Mouse (Mus musculus): ENCODE measurements at regions not wholly inside any gene's neighbourhood (a gene's known extent, or its start where the extent isn't known, plus 50 kb on each side); places are given as distances from the start of the nearest gene placed in this dataset.

DNA sequence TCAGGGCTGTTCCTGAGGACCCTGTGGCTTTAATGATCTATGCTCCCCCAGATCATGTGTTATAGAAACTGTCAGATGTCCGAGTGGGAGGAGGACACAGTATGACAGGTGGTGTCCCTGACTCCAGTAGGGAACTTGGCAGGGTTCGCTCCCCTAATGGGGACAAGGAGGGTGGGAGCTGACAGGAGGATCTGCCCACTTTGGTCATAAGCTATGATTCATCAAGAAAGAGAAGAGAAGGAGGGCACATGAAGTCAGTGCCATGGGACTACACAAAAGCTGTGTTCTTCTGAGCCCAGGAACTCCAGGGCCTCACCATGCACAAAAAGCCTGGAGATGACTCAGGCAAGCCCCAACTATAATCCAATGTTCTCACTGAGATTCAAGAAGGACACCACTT lies 162.2 kb upstream of the Brinp1 start:
- DNase-seq (ENCODE audit: extremely low spot score) = no peak

DNA sequence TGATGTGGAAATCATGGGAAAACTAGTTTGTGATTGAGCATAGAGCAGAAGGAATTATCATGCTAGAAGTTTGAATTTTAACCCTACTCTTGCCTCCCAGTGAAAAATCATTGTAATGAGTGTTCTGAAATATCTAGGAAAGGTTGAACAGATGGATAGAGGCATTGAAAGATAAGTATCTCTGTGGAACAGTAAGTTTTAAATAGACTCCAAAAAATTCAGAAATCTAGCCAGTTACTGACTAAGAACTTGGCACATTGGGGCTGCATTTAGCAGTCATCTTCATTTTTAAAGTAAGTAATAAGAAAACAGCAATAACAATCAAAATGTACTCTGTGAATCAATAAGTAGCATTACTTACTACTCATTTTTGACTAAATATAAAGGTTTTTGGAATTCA lies 151.0 kb upstream of the Brinp1 start:
- DNase-seq (ENCODE audit: extremely low spot score) = no peak

DNA sequence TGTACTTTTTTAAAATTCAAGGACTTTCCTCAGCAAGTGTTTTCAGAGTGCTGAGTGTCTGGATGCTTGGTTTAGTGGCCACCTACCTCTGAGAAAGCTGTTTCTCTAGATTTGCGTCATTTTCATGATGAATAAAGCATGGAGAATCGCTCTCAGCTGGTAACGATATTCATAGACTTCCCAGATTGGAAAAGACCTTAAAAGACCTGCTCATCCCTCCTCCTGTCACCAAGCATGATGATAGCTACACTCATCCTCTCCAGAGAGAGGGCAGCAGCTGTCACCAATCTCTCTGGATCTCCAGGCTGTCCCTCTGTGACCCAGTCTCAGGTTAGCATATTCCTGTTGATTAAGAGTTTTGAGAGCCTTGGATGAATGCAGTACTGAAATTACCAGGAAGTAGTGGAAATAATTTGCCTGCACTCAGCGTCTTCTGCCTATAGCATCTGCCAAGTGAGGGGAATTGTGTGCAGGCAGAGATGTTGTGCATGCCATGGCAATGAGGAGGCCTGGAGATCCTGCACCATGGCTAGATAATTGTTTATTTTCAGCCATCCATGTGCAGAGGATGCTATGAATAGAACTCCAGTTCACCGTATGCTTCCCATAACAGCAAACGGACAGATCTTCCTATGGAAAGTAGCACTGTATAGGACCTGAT lies 141.7 kb upstream of the Brinp1 start:
- no peak for DNase-seq (ENCODE audit: extremely low spot score)

DNA sequence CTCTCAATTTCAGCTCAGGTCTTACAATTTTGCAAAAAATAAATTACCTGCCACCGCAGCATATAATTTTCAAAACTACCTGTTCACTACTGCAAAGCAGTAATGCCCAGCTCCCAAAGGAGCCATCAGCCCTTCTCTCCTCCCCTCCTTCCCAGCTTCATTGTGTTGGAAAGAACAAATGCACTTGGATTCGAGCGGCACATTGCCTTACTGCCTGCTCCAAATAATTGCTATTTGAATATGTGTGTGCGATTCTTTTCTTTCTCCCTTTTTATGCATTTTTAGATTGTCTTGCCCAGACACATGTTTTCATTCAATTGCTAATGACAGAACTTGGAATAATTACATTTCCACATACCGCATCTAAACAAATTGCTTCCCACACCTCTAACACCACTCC lies 123.9 kb upstream of the Brinp1 start:
- DNase-seq (ENCODE audit: extremely low spot score) = no peak

DNA sequence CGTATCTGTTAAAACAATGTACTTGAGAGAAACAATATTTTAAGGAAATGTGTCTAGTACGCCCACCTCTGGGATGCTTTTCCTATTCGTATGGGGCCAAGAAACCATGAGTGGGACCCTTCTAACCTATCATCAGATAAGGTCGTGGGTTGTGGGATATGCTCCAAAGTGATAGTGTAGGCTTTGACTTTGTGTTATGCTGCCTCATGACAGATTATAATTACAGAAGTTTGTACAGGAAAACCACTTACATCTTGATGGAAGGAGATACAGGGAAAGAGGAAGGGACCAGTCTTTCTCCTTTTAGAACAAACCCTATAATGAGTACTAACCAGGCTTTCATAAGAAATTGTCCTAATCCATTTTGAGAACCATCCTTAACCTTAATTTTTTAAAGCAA lies 123.1 kb upstream of the Brinp1 start:
- no peak for DNase-seq (ENCODE audit: extremely low spot score)

DNA sequence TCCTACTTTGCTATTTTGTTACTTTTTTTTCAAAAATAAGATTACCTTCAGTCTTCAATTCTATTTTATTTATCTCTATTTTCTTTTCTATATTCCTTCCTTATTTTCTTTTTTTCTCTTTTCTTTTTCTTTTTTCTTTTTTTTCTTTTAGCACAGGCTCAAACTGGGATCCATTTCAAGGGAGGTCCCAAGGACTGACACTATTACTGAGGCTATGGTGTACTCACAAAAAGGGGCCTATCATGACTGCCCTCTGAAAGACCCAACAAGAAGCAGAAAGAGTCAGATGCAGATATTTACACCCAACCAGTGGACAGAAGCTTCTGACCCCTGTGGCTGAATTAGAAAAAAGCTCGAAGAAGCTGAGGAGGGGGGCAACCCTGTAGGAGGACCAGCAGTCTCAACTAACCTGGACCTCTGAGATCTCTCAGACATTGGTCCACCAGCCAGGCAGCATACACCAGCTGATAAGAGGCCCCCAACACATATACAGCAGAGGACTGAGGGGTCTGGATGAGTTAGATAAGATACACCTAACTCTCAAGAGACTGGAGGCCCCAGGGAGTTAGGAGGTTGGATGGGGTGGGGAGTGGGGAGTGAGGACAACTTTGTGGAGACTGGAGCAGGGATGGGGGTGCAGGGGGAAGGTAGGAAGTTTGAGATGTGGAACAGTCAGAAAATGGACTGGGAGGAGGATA lies 85.6 kb upstream of the Brinp1 start:
- DNase-seq (ENCODE audit: extremely low spot score) = no peak

DNA sequence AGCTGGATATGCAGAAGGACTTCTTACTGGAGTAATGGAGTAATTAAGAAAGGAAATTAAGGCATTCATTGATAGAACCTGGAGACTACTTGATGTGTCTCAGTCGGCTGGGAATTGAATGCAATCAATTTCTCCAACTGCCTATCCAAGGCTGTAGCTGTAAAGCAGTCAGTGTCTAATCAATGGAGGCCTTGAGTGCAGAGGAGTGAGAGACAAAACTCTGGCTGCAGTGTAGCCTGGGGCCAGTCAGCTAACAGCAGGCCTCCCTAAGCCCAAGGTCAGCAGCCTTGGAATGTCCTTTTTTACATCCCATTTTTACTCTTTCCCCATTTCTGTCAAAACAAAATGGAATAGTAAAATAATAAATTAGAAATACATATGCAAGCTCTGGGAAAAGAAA lies 80.0 kb upstream of the Brinp1 start:
- peak; percentile 1 for DNase-seq (ENCODE audit: extremely low spot score)

DNA sequence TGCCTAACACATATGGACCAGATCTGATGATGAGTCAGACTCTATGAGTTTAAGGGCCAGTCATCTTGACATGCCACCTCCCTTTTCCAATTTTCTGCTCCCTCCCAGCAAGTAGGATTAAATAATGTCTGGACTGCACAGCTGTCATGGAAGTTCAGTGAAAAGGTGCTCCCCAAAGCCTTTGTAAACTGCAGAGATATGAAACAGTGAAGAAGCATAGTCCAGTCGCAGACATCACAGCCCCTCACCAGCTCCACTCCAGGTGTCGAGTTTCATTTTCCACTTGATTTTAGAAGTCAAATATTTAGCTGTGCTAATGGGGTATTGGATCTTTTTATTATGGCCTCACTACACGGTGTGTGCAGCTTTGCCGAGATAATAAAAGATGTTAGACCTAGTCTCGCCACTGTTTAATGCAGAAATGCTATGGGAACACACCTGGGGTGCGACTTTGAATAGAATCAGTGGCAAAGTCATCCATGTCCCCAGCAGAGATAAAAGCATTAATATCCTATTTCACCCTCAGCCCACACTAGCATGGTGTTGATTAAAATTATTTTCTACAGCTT lies 66.0 kb upstream of the Brinp1 start:
- DNase-seq (ENCODE audit: extremely low spot score) = no peak

DNA sequence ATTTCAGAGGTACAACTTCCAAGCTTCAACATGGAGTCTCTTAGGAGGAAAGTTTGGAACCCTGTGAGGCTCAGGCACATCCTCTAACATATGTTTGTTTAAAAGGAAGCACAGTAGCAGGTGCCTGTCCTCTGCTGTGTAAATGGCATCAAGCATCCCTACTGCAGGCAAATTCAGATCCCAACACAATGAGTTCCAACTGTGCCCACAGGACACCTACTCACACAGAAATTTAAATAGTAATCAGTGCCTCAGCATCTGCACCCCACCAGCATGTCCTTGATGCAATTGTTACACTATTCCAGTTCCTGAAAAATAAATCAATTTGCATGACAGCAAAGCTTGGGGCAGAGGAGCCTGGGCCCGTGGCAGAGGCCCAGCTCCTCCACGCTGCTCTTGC lies 61.2 kb upstream of the Brinp1 start:
- no peak for DNase-seq (ENCODE audit: extremely low spot score)
